Mouse (Mus musculus): Measurements from ENCODE around the gene Skap1.

- TF ChIP-seq CTCF (IDR thresholded peaks at IDR 0.05; ENCODE audit: borderline replicate concordance, insufficient read depth, low read length) (no peak), POLR2A (IDR thresholded peaks at IDR 0.05; ENCODE audit: low read depth, low read length) (no peak)
These were observed 154.5 kb downstream of the Skap1 start for GRCm38 (mm10) chr11:96618789-96619445.
